Mouse (Mus musculus) testis, adult 2 months (tissue): ENCODE data around the gene Gp5.

ENCODE experiments used
- CTCF ChIP-seq: fragments of 200-500 bp; IDR thresholded peaks from 2 replicates; pipeline ENCODE4 v1.5.1; 2012; ENCODE audit warnings: low read depth, mild to moderate bottlenecking, inconsistent platforms, low read length, moderate library complexity; ENCODE audit not compliant: control insufficient read depth, insufficient read depth, insufficient replicate concordance
- POLR2A ChIP-seq: fragments of 200-500 bp; IDR thresholded peaks from 2 replicates; pipeline ENCODE4 v1.6.1; 2012; ENCODE audit warnings: low read depth, mild to moderate bottlenecking, inconsistent platforms, low read length, moderate library complexity; ENCODE audit not compliant: control insufficient read depth

- TF ChIP-seq CTCF, result no peak
- no peak for TF ChIP-seq POLR2A
Measured at GRCm38 (mm10) chr16:30290436-30290835, 20.1 kb downstream of the Gp5 start.
